Mouse (Mus musculus): ENCODE results near the gene Pithd1. TPM values are rescaled to one million over a fixed set of nuclear protein-coding genes. Genes with fewer than 3 reads are reported as not detected.

Gene Pithd1
- 35.9 TPM for polyA plus RNA-seq (2015; fragmentation: Illumina TruSeq; extraction: RNeasy Lipid Tissue Mini Kit (QIAGEN cat#74804); ENCODE audit: insufficient read depth, low replicate concordance)

DNA sequence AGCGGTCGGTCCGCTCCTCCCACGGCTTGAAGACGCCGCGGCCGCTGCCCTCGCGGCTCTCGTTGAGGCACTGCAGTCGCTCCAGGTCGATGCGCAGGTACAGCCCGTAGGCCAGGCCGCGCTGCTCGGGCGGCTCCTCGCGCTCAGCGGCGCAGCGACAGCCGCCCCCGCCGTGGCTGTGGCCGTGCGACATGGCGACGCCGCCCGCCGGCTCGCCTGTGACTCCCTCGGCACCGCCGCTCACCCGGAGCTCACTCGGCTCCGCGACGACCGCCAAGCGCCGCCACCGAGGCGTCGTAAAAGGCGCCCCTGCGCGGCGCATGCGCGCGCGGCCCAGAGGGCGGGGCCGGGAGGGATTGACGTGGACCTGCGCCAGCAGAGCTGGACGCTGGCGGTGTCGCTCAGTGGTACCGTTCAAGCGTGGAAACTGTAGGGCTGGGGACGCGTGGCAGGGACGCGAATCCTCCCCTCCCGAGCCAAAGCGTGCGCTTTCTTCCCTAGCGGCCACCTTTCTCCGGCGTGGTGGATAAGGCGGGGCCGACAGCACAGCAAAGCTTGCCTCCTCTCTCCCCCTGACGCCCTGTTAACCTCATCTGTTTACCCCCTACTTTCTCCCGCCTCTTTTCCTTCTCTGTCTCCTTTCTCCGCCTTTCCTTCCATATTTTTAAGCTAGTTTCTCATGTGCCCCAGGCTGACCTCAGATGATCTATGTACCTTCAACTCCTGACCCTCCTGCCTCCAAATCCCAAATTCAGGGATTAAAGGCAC lies at the start of gene Pithd1:
Pithd1 (minus strand) TSS at position 322 of the 768 bp plus-strand sequence.

GRCm38 (mm10) chr4:136021549-136022047 lies 34.5 kb upstream of the Pithd1 start, which contains the start of gene Eloa:
TSS of gene Eloa (minus strand) at chr4:136021763.

GRCm38 (mm10) chr4:135972556-135972906 lies 14.5 kb downstream of the Pithd1 start, which contains the start of gene Lypla2:
TSS of gene Lypla2 (minus strand) at chr4:135972626.

GRCm38 (mm10) chr4:135963457-135964193 lies 23.4 kb downstream of the Pithd1 start, which contains the start of gene Gale:
TSS of gene Gale (plus strand) at chr4:135963727.

DNA sequence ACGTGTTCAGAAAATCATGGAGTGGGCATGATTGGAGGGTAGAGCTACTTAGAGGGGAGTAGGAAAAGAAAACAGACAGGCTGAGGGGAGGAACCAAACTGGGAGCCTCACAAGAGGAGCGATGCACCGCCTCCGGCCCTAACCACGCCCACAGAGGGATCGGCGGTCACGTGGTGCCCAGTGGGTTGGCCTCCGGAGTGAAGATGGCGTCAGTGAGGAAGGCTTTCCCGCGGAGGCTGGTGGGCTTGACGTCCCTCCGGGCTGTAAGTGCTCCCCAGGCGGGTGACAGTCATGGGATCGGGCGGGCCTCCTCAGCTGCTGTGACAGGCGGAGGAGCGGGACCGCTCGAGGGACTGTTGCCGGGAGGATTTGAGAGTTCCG lies 40.8 kb downstream of the Pithd1 start, which contains the start of gene Hmgcl:
Hmgcl (plus strand) TSS at position 171 of the 381 bp plus-strand sequence.

Other genes with a start within 250 kb of the Pithd1 start
- 1.1 TPM for gene Myom3, start 227.5 kb downstream of the Pithd1 start, polyA plus RNA-seq (2015; fragmentation: Illumina TruSeq; extraction: RNeasy Lipid Tissue Mini Kit (QIAGEN cat#74804); ENCODE audit: insufficient read depth, low replicate concordance)
- 261 TPM for gene Srsf10, start 131.5 kb downstream of the Pithd1 start, polyA plus RNA-seq (2015; fragmentation: Illumina TruSeq; extraction: RNeasy Lipid Tissue Mini Kit (QIAGEN cat#74804); ENCODE audit: insufficient read depth, low replicate concordance)
- 314 TPM for gene Pnrc2, start 113.4 kb downstream of the Pithd1 start, polyA plus RNA-seq (2015; fragmentation: Illumina TruSeq; extraction: RNeasy Lipid Tissue Mini Kit (QIAGEN cat#74804); ENCODE audit: insufficient read depth, low replicate concordance)
- 67.7 TPM for gene Cnr2, start 91.9 kb downstream of the Pithd1 start, polyA plus RNA-seq (2015; fragmentation: Illumina TruSeq; extraction: RNeasy Lipid Tissue Mini Kit (QIAGEN cat#74804); ENCODE audit: insufficient read depth, low replicate concordance)
- 265 TPM for gene Fuca1, start 66.5 kb downstream of the Pithd1 start, polyA plus RNA-seq (2015; fragmentation: Illumina TruSeq; extraction: RNeasy Lipid Tissue Mini Kit (QIAGEN cat#74804); ENCODE audit: insufficient read depth, low replicate concordance)
- 36.8 TPM for gene Hmgcl, start 40.8 kb downstream of the Pithd1 start, polyA plus RNA-seq (2015; fragmentation: Illumina TruSeq; extraction: RNeasy Lipid Tissue Mini Kit (QIAGEN cat#74804); ENCODE audit: insufficient read depth, low replicate concordance)
- 2.2 TPM for gene Gale, start 23.5 kb downstream of the Pithd1 start, polyA plus RNA-seq (2015; fragmentation: Illumina TruSeq; extraction: RNeasy Lipid Tissue Mini Kit (QIAGEN cat#74804); ENCODE audit: insufficient read depth, low replicate concordance)
- 26.6 TPM for gene Lypla2, start 14.6 kb downstream of the Pithd1 start, polyA plus RNA-seq (2015; fragmentation: Illumina TruSeq; extraction: RNeasy Lipid Tissue Mini Kit (QIAGEN cat#74804); ENCODE audit: insufficient read depth, low replicate concordance)
- gene Eloa, start 34.5 kb upstream of the Pithd1 start, polyA plus RNA-seq (2015; fragmentation: Illumina TruSeq; extraction: RNeasy Lipid Tissue Mini Kit (QIAGEN cat#74804); ENCODE audit: insufficient read depth, low replicate concordance), result 43.3 TPM
- 1,743 TPM for gene Rpl11, start 66.2 kb upstream of the Pithd1 start, polyA plus RNA-seq (2015; fragmentation: Illumina TruSeq; extraction: RNeasy Lipid Tissue Mini Kit (QIAGEN cat#74804); ENCODE audit: insufficient read depth, low replicate concordance)
- 16.3 TPM for gene Id3, start 156.2 kb upstream of the Pithd1 start, polyA plus RNA-seq (2015; fragmentation: Illumina TruSeq; extraction: RNeasy Lipid Tissue Mini Kit (QIAGEN cat#74804); ENCODE audit: insufficient read depth, low replicate concordance)
- 33.0 TPM for gene E2f2, start 185.1 kb upstream of the Pithd1 start, polyA plus RNA-seq (2015; fragmentation: Illumina TruSeq; extraction: RNeasy Lipid Tissue Mini Kit (QIAGEN cat#74804); ENCODE audit: insufficient read depth, low replicate concordance)
- 1.0 TPM for gene Asap3, start 219.1 kb upstream of the Pithd1 start, polyA plus RNA-seq (2015; fragmentation: Illumina TruSeq; extraction: RNeasy Lipid Tissue Mini Kit (QIAGEN cat#74804); ENCODE audit: insufficient read depth, low replicate concordance)

Measured in spleen, adult 10 weeks (tissue).